Mouse (Mus musculus) spleen, adult 2 months (tissue): ENCODE measurements at regions not wholly inside any gene's neighbourhood (a gene's known extent, or its start where the extent isn't known, plus 50 kb on each side); places are given as distances from the start of the nearest gene placed in this dataset.

ENCODE experiments used
- CTCF ChIP-seq: fragments of 200-500 bp; IDR thresholded peaks from 2 replicates; pipeline ENCODE4 v1.5.1; 2011; ENCODE audit warnings: mild to moderate bottlenecking, inconsistent platforms; ENCODE audit not compliant: insufficient read depth, insufficient read length, insufficient replicate concordance; ENCODE audit errors: extremely low read depth
- POLR2A ChIP-seq: fragments of 200-500 bp; IDR thresholded peaks from 2 replicates; pipeline ENCODE4 v1.6.1; 2011; ENCODE audit warnings: low read depth, low read length, inconsistent platforms

- no peak for TF ChIP-seq POLR2A
- TF ChIP-seq CTCF: no peak
Observed at GRCm38 (mm10) chr7:71409061-71409460, 57.8 kb upstream of the Gm10295 start.
